In genomic region chr4:59445516-59445915, GRCm38 (mm10) we compare ENCODE assay signal across 13 mouse cellular contexts. TPM values are rescaled to one million over a fixed set of nuclear protein-coding genes. Genes with fewer than 3 reads are reported as not detected.
A peak's percentile ranks its signal among the peaks of the same experiment; 100 is the strongest.
DNase-seq lines count a peak whose midpoint lies in the region; ATAC-seq and TF ChIP-seq lines count a peak whose summit lies in the region.
"Had no signal": no experiment of that assay in that cellular context is flagged by ENCODE, and none has a peak within 500 bp of the region (broad histone marks: within the 10 kb centered on the region; RNA-seq: fewer than 3 reads in every experiment).

No protein-coding gene starts in this region.

- H3K4me2 ChIP-seq in kidney, embryonic 16.5 days (replicated peaks; ENCODE audit: low read depth, low read length), result no peak overlapping the region
- H3K4me2 ChIP-seq in liver, postnatal 0 days (ENCODE audit: low read depth, low read length), result no peak overlapping the region
- H3K4me2 ChIP-seq: hindbrain, embryonic 15.5 days had no signal

- DNase-seq in kidney, postnatal 14 days, result peak; percentile 28
- DNase-seq in T-cell, adult 2 months (ENCODE audit: low spot score), result peak; percentile 18
- peak; percentile 58 for DNase-seq in liver, postnatal 0 days
- peak; percentile 62 for DNase-seq in thymus, postnatal 0 days (ENCODE audit: low spot score)
- no peak for DNase-seq in cerebellum, postnatal 4 days (ENCODE audit: low spot score in 2 of 2)
- no peak for DNase-seq in layer of hippocampus, adult 8-10 months (ENCODE audit: low spot score in 2 of 2)
- DNase-seq: gastrocnemius, postnatal 25 days; lung, adult 2 months had no signal

- peaks cover 4% of the 10 kb centered on the region; the same call in 1 of the 2 replicates for H3K9me3 ChIP-seq in kidney, embryonic 16.5 days (ENCODE audit: low read length)
- no peaks in the 10 kb centered on the region for H3K9me3 ChIP-seq in liver, postnatal 0 days (ENCODE audit: low read length)
- H3K9me3 ChIP-seq: hindbrain, embryonic 15.5 days had no signal

- no peaks in the 10 kb centered on the region for H3K27me3 ChIP-seq in kidney, embryonic 16.5 days (ENCODE audit: insufficient read depth, low read length)
- H3K27me3 ChIP-seq in liver, postnatal 0 days (ENCODE audit: insufficient read depth, low read length), result no peaks in the 10 kb centered on the region
- H3K27me3 ChIP-seq: hindbrain, embryonic 15.5 days had no signal

- H3K9ac ChIP-seq in kidney, embryonic 16.5 days (replicated peaks; ENCODE audit: low read length), result no peak overlapping the region
- H3K9ac ChIP-seq in liver, postnatal 0 days (replicated peaks), result no peak overlapping the region
- H3K9ac ChIP-seq: hindbrain, embryonic 15.5 days had no signal

- H3K4me3 ChIP-seq in kidney, embryonic 16.5 days (ENCODE audit: low read length), result no peak overlapping the region
- H3K4me3 ChIP-seq in liver, postnatal 0 days (ENCODE audit: low read depth, low read length), result no peak overlapping the region
- H3K4me3 ChIP-seq: hindbrain, embryonic 15.5 days; left cerebral cortex, adult 2 months had no signal

- 58% methylated on average over 6 of the region's 6 CpGs for WGBS in kidney, embryonic 16.5 days
- 37% methylated on average over 6 of the region's 6 CpGs for WGBS in liver, postnatal 0 days (ENCODE audit: insufficient replicate concordance)

- ATAC-seq in kidney, embryonic 16.5 days (ENCODE audit: low FRiP score, low TSS enrichment), result no peak
- ATAC-seq in liver, postnatal 0 days, result peak; percentile 42
- no peak for ATAC-seq in frontal cortex, adult (ENCODE audit: low TSS enrichment)

- H3K4me1 ChIP-seq in kidney, embryonic 16.5 days (ENCODE audit: insufficient read depth, low read length), result peaks cover 12% of the 10 kb centered on the region; the same call in 1 of the 2 replicates
- peaks cover 23% of the 10 kb centered on the region for H3K4me1 ChIP-seq in liver, postnatal 0 days (ENCODE audit: insufficient read depth)
- H3K4me1 ChIP-seq: hindbrain, embryonic 15.5 days had no signal

- H3K27ac ChIP-seq in kidney, embryonic 16.5 days (ENCODE audit: low read length), result no peak overlapping the region
- H3K27ac ChIP-seq in liver, postnatal 0 days (ENCODE audit: low read depth), result peak overlapping the region; percentile 80
- H3K27ac ChIP-seq: hindbrain, embryonic 15.5 days; kidney, postnatal 0 days; left cerebral cortex, adult 2 months had no signal

- TF ChIP-seq CTCF in liver, postnatal 0 days (IDR thresholded peaks at IDR 0.05; ENCODE audit: low read depth), result no peak

- H3K36me3 ChIP-seq in kidney, embryonic 16.5 days (ENCODE audit: insufficient read depth, low read length), result no peaks in the 10 kb centered on the region
- H3K36me3 ChIP-seq in liver, postnatal 0 days (replicated peaks; ENCODE audit: insufficient read depth, low read length), result no peaks in the 10 kb centered on the region
- H3K36me3 ChIP-seq: hindbrain, embryonic 15.5 days had no signal

- TF ChIP-seq EP300 in liver, postnatal 0 days (IDR thresholded peaks at IDR 0.05; ENCODE audit: low read depth), result no peak

RNA-seq across cellular contexts. Expression of gene Susd1, which starts 7.1 kb away (rescaled TPM):
- 9.1 and 11.5 TPM in 2 replicates for polyA plus RNA-seq in kidney, embryonic 16.5 days (2015; fragmentation: Nextera tagmentation; extraction: Ambion mirVana)
- 7.2 and 7.4 TPM in 2 replicates for polyA plus RNA-seq in liver, postnatal 0 days (2015; fragmentation: Nextera tagmentation; extraction: Ambion mirVana)
- 8.4 and 11.4 TPM in 2 replicates for polyA plus RNA-seq in thymus, postnatal 0 days (2015; fragmentation: Nextera tagmentation; extraction: Ambion mirVana)
- 10 to 100 TPM in 2 of 4 experiments, 1 to 10 TPM in 2; 8.3 to 11.1 (median 10.1) TPM for total RNA-seq in layer of hippocampus, adult 8-10 months (2022)

Comparison
In these comparisons a context has a peak if more than half of its experiments do, and no peak if none do; other contexts are left out.
1. DNase-seq: peak in kidney, postnatal 14 days (single experiment), T-cell, adult 2 months (single experiment), liver, postnatal 0 days (single experiment) and thymus, postnatal 0 days (single experiment); none in cerebellum, postnatal 4 days (0 of 2) and layer of hippocampus, adult 8-10 months (0 of 2).